Mouse (Mus musculus) limb, embryonic 14.5 days (tissue): ENCODE measurements around the gene Slc25a33. TPM values are rescaled to one million over a fixed set of nuclear protein-coding genes. Genes with fewer than 3 reads are reported as not detected.

Experiments used
- ATAC-seq: fragments of 200-750 bp; cut with Nextera tagmentation; 2 replicates; pipeline ENCODE4 v1.8.0; 2017; ENCODE audit warnings: low read depth, moderate number of reproducible peaks, moderate TSS enrichment; ENCODE audit not compliant: low FRiP score
- DNase-seq: peaks from one replicate; pipeline ENCODE4 v3.0.0-alpha.2; 2015; ENCODE audit warnings: low spot score
- H3K27ac ChIP-seq: fragments of 300-500 bp; sonication (generic); replicated peaks from 2 replicates; pipeline ENCODE4 v1.5.1; 2014; ENCODE audit warnings: low read depth, mild to moderate bottlenecking, low read length, moderate library complexity, mixed read lengths
- H3K27me3 ChIP-seq: fragments of 300-500 bp; sonication (generic); 2 replicates; pipeline ENCODE4 v1.6.1; 2014; ENCODE audit warnings: low read length, mixed read lengths; ENCODE audit not compliant: control insufficient read depth, insufficient read depth
- H3K36me3 ChIP-seq: fragments of 300-500 bp; sonication (generic); 2 replicates; pipeline ENCODE4 v1.6.1; 2014; ENCODE audit warnings: mild to moderate bottlenecking, low read length, moderate library complexity, mixed read lengths; ENCODE audit not compliant: control insufficient read depth, insufficient read depth
- H3K4me1 ChIP-seq: fragments of 300-500 bp; sonication (generic); 2 replicates; pipeline ENCODE4 v1.6.1; 2014; ENCODE audit warnings: antibody characterized with exemption, low read length, mixed read lengths; ENCODE audit not compliant: control insufficient read depth, insufficient read depth
- H3K4me2 ChIP-seq: fragments of 300-500 bp; sonication (generic); replicated peaks from 2 replicates; pipeline ENCODE4 v1.6.1; 2014; ENCODE audit warnings: low read depth, mild to moderate bottlenecking, low read length, moderate library complexity; ENCODE audit not compliant: severe bottlenecking
- H3K4me3 ChIP-seq: fragments of 300-500 bp; sonication (generic); replicated peaks from 2 replicates; pipeline ENCODE4 v1.5.1; 2014; ENCODE audit warnings: low read length
- H3K9ac ChIP-seq: fragments of 300-500 bp; sonication (generic); 2 replicates; pipeline ENCODE4 v1.6.1; 2014; ENCODE audit warnings: mild to moderate bottlenecking, low read depth, low read length, moderate library complexity; ENCODE audit not compliant: severe bottlenecking
- H3K9me3 ChIP-seq: fragments of 300-500 bp; sonication (generic); 2 replicates; pipeline ENCODE4 v1.6.1; 2016; ENCODE audit warnings: low read length; ENCODE audit not compliant: control insufficient read depth
- POLR2A ChIP-seq: fragments of 200-500 bp; IDR thresholded peaks from 2 replicates; pipeline ENCODE4 v1.8.0; 2012; ENCODE audit warnings: inconsistent platforms, mild to moderate bottlenecking, moderate library complexity, borderline replicate concordance; ENCODE audit not compliant: insufficient read depth, insufficient read length; ENCODE audit errors: extremely low read depth
- WGBS: fragments of 180-500 bp; shearing (Covaris S2); extraction: QIAGEN DNeasy Blood & Tissue Kit; methylation state at CpG from one replicate; pipeline ENCODE4 v1.1.7; 2014; 5-methylcytosine and 5-hydroxymethylcytosine counted together
- polyA plus RNA-seq, 2 experiments: library from polyadenylated mRNA; depleted of rRNA in 1 of 2; stranded (reverse) in 1 of 2; unstranded in 1 of 2; fragments of >200 nt; fragmentation: Nextera tagmentation in 1 of 2; extraction: Ambion mirVana in 1 of 2; gene quantifications; 2 replicates each; pipeline versions ENCODE4 v1.2.1 to v1.2.3; 2012 to 2014

The Slc25a33 gene
- polyA plus RNA-seq, 2 experiments, result 8.2 to 10.8 TPM

DNA sequence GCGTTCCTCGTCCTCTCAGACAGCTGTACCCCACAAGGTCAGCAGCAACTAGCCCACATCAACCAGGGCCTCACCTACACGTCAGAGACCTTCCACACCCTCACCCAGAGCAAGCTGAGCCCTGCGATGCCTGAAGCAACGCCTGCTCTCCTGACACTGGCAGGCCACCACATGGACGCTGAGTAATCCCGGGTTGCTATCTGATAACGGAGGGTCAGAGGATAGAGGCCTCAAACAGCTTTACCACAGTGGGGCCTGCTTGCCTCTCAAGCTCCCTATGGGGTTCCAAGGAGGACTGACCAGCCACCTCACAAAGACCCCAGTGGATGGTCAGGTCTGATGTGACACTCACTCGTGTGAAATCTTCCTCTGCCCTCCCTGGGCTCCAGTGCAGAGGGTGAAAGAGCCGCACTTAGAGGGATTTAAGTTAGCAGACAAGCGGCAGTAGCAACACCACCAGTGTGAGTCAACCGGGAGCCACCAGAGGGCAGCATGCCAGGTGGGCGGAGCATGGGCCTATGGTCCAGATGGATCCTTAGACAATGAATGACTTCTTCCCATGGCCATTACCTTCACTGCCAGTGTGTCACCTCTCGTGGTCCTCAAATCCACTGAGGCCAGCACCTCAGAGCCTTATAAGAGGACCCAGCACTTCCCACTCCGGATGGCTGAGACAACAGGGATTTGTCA lies 48.3 kb downstream of the Slc25a33 start:
- Histone ChIP-seq H3K4me2 (no peak overlapping the region), H3K4me3 (no peak overlapping the region), H3K9me3 (no peaks in the 10 kb centered on the region), H3K36me3 (peaks cover 91% of the 10 kb centered on the region), H3K4me1 (no peaks in the 10 kb centered on the region), H3K9ac (no peak overlapping the region), H3K27ac (no peak overlapping the region), H3K27me3 (no peaks in the 10 kb centered on the region)
- TF ChIP-seq POLR2A, result no peak
- DNase-seq, result peak; percentile 64
- ATAC-seq, result no peak
- WGBS, result 75% methylated on average over 15 of the region's 15 CpGs

DNA sequence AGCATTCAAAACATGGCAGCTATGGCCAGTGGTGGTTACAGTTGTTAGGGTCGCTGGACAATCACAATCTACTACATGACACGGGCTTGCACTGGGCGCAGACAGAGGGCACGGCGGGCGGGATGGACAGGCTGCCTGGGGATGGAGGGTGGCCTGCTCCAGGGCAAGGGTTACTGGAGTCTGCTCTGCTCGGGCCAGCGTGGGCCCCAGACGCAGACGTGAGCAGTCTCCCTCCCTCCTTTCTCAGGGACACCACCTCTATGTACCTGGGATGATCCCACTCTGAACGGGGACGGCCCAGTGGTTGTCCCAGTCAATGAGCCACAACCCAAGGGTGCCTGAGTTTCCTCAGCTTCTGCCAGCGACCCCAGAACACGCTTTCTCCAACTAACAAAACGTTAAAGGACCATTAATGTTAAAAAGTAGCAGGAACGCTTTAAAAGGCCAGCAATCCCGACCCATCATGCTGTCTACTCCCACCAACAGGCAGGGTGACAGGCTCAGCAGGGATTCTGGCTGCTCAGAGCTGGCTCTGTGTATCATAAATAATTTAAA lies 49.1 kb downstream of the Slc25a33 start:
- no peak for TF ChIP-seq POLR2A
- H3K4me3 ChIP-seq, result no peak overlapping the region
- no peaks in the 10 kb centered on the region for H3K27me3 ChIP-seq
- no peak overlapping the region for H3K27ac ChIP-seq
- H3K9me3 ChIP-seq, result no peaks in the 10 kb centered on the region
- WGBS, result 91% methylated on average over 17 of the region's 17 CpGs
- no peaks in the 10 kb centered on the region for H3K4me1 ChIP-seq
- no peak overlapping the region for H3K9ac ChIP-seq
- ATAC-seq, result no peak
- H3K4me2 ChIP-seq, result no peak overlapping the region
- DNase-seq, result no peak
- peaks cover 94% of the 10 kb centered on the region for H3K36me3 ChIP-seq

DNA sequence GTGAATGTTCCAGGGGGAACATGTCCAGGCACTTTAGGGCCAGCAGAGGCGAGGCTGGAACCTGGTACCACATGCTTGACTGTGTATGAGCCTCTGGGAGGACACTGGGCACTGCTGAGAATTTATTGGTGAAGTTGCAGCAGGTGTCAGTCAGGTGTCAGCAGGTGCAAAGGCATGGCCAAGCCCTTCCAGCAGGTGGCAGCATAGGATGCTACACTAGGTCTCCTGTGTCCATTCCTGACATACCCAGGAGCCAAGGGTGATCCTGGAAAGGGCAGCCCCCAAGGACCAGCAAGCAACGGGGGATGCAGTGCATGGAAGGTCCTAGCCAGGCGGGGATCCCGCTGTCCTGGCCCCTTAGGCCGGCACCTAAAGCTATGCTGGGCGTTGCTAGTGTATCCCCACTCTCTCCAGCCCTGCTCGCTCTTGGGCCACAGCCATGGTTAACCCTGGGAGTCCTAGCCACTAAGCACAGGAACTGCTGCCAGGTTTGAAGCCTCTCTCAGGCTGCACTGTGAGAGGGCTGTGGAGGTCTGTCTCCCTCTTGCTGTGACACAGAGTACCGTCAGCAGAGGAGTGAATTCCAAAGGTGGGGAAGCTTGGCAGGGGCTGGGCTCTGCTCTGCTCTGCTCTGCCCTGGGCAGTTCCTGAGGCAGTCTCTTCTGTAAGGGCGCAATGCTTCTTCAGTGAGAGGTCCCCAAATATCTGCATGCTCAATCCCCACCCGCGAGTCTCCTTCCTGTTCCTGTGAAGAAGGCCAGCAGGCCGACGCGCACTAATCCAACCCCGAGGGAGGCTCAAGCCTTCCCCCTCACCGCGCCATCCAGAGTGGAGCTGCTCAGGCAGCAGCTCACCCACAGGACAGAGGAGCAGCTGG lies 50.0 kb downstream of the Slc25a33 start:
- Histone ChIP-seq H3K9me3 (no peaks in the 10 kb centered on the region), H3K27ac (no peak overlapping the region), H3K4me3 (no peak overlapping the region), H3K27me3 (no peaks in the 10 kb centered on the region), H3K9ac (no peak overlapping the region), H3K36me3 (peaks cover 94% of the 10 kb centered on the region), H3K4me1 (no peaks in the 10 kb centered on the region), H3K4me2 (no peak overlapping the region)
- DNase-seq (no peak), ATAC-seq (0 out of 2 replicates have a peak, but pooled peaks have one; percentile 10)
- no peak for TF ChIP-seq POLR2A
- WGBS, result 77% methylated on average over 17 of the region's 17 CpGs

DNA sequence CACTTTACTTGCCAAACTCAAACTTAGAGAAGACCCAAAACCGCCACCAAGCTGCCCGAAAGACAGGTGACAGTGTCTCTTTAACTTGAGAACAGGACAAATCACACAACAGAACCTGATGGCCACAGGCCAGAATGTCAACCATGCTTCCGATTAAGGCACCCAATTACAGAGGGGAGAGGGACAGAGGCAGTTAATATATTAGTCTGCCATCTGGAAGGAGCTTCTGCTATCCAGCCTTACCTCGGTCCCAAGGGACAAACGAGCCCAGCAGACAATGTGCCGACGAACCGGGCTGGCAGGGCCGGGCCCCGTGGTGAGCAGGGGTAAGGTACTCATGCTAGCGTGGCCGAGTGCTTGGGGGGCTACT lies 51.1 kb downstream of the Slc25a33 start:
- 89% methylated on average over 12 of the region's 12 CpGs for WGBS
- peaks cover 94% of the 10 kb centered on the region for H3K36me3 ChIP-seq
- TF ChIP-seq POLR2A, result no peak

DNA sequence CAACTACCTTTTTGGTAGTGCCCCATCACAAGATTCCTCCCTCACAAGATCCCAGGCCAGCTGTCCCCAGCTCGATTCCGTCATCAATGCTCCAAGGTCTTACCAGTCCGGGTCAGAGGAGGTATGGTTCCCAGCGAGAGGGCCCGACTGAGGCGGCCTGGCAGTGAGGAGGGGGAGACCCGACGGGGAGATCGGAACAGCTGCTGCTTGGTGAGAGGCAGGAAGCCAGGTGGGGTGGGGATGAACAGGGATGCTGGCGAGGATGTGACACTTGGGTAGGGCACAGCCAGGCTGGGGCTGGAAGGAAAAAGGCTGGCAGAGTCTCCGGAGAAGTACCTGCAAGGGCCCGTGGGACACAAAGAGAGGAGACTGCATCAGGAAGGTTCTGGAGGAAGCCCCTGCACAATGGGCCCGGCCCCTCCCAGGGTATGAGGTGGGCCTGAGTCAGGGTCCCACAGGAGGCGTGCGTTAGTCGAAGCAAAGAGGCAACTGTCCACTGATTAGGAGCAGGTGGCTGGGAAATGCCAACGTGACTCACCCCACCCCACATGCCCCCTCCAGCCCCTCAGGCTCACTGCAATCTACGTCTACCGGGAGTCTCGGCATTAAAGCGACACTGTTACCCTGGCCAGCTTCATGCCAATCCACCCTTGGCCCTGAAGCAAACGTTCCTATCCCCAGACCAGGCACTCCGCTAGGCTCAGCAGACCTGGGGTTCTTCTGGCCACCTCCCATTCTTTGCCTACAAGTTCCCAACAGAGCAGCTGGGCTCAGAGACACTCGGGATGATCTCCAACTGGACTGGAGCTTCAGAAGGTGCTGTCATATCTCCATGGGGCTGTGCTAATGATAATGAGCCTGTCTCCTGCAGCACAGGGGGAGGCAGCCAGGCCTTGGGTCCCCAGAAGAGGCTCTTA lies 51.7 kb downstream of the Slc25a33 start:
- H3K9me3 ChIP-seq, result no peaks in the 10 kb centered on the region
- H3K9ac ChIP-seq, result no peak overlapping the region
- no peak for ATAC-seq
- no peak overlapping the region for H3K4me2 ChIP-seq
- TF ChIP-seq POLR2A, result no peak
- no peak overlapping the region for H3K27ac ChIP-seq
- H3K4me3 ChIP-seq, result no peak overlapping the region
- WGBS, result 81% methylated on average over 24 of the region's 24 CpGs
- no peak for DNase-seq
- H3K4me1 ChIP-seq, result no peaks in the 10 kb centered on the region
- H3K36me3 ChIP-seq, result peaks cover 94% of the 10 kb centered on the region
- no peaks in the 10 kb centered on the region for H3K27me3 ChIP-seq

More for the DNA sequence above, 51.1 kb downstream of the Slc25a33 start:
- H3K4me2 ChIP-seq, result no peak overlapping the region
- no peak overlapping the region for H3K9ac ChIP-seq
- no peak overlapping the region for H3K27ac ChIP-seq
- DNase-seq, result no peak
- H3K9me3 ChIP-seq, result no peaks in the 10 kb centered on the region
- H3K4me3 ChIP-seq, result no peak overlapping the region
- H3K4me1 ChIP-seq, result no peaks in the 10 kb centered on the region
- ATAC-seq, result no peak
- H3K27me3 ChIP-seq, result no peaks in the 10 kb centered on the region
